In the genomic region with DNA sequence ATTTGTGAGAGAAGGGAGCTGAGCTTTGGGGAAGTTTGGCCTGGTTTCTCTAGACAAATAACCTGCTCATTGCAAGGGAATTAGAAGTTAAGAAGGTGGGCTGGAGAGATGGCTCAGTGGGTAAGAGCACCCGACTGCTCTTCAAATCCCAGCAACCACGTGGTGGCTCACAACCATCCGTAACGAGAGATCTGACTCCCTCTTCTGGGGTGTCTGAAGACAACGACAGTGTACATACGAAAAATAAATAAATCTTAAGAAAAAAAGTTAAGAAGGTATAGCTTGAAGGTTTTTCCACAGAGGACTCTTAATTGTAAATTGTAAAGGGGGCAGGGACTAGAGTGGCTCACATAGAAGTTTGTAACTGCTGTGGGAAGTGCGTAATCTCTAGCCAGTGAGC, we compare ENCODE assay signal across 8 mouse cellular contexts. TPM values are rescaled to one million over a fixed set of nuclear protein-coding genes. Genes with fewer than 3 reads are reported as not detected.
DNase-seq lines count a peak whose midpoint lies in the region; ATAC-seq and TF ChIP-seq lines count a peak whose summit lies in the region.

No protein-coding gene starts in this region.

- peak overlapping the region; percentile 94 for H3K27ac ChIP-seq in liver, adult 2 months (replicated peaks; ENCODE audit: insufficient read depth, low read depth, low read length)
- H3K27ac ChIP-seq in embryonic facial prominence, embryonic 14.5 days (replicated peaks; ENCODE audit: low read depth, low read length), result peak overlapping the region; percentile 100

- 67% methylated on average over 7 of the region's 7 CpGs for WGBS in liver, adult 2 months
- WGBS in embryonic facial prominence, embryonic 14.5 days, result 29% methylated on average over 7 of the region's 7 CpGs

- ATAC-seq in CD4-positive, CD25-positive, alpha-beta regulatory T cell, adult 4 months, result no peak
- no peak for ATAC-seq in embryonic facial prominence, embryonic 14.5 days (ENCODE audit: low read depth)

- H3K4me1 ChIP-seq in liver, adult 2 months (ENCODE audit: control insufficient read depth, insufficient read depth, low read length), result peaks cover 30% of the 10 kb centered on the region
- H3K4me1 ChIP-seq in embryonic facial prominence, embryonic 14.5 days (ENCODE audit: control insufficient read depth, insufficient read depth, low read length), result peaks cover 40% of the 10 kb centered on the region

- H3K4me3 ChIP-seq in liver, adult 2 months (ENCODE audit: insufficient read depth, low read depth, low read length), result no peak overlapping the region
- no peak overlapping the region for H3K4me3 ChIP-seq in embryonic facial prominence, embryonic 14.5 days (ENCODE audit: low read depth, low read length)

- H3K9ac ChIP-seq in liver, adult 2 months (ENCODE audit: low read depth, low read length), result no peak overlapping the region
- no peak overlapping the region for H3K9ac ChIP-seq in embryonic facial prominence, embryonic 14.5 days (ENCODE audit: low read depth, low read length)

- H3K9me3 ChIP-seq in embryonic facial prominence, embryonic 14.5 days (ENCODE audit: control insufficient read depth, low read length), result no peaks in the 10 kb centered on the region

- TF ChIP-seq POLR2A in liver, adult 2 months (IDR thresholded peaks at IDR 0.05; ENCODE audit: extremely low read depth, insufficient read depth, low read length), result no peak

- no peak for TF ChIP-seq CTCF in liver, adult 2 months (IDR thresholded peaks at IDR 0.05; ENCODE audit: low read depth, low read length)

- H3K36me3 ChIP-seq in liver, adult 2 months (ENCODE audit: control insufficient read depth, insufficient read depth, low read length), result peaks cover 14% of the 10 kb centered on the region
- H3K36me3 ChIP-seq in embryonic facial prominence, embryonic 14.5 days (ENCODE audit: control insufficient read depth, insufficient read depth, low read length), result peaks cover 20% of the 10 kb centered on the region

- peaks cover 4% of the 10 kb centered on the region; the same call in 1 of the 2 replicates for H3K79me2 ChIP-seq in liver, adult 2 months (ENCODE audit: control insufficient read depth, insufficient read depth, low read length)

- H3K4me2 ChIP-seq in embryonic facial prominence, embryonic 14.5 days (ENCODE audit: low read depth, low read length), result peak overlapping the region; percentile 52

- no peaks in the 10 kb centered on the region for H3K27me3 ChIP-seq in liver, adult 2 months (ENCODE audit: control insufficient read depth, insufficient read depth, low read length)
- H3K27me3 ChIP-seq in embryonic facial prominence, embryonic 14.5 days (replicated peaks; ENCODE audit: control insufficient read depth, insufficient read depth, low read length), result no peaks in the 10 kb centered on the region

- DNase-seq in CD4-positive, CD25-positive, alpha-beta regulatory T cell, adult 2 months (ENCODE audit: low read depth, low spot score), result peak; percentile 59
- no peak for DNase-seq in liver, adult 2 months (ENCODE audit: extremely low read depth, low read depth, low spot score)
- no peak for DNase-seq in liver
- DNase-seq in embryonic facial prominence, embryonic 14.5 days (ENCODE audit: low spot score), result no peak
- DNase-seq in naive thymus-derived CD4-positive, alpha-beta T cell, adult 2 months (ENCODE audit: low read depth), result peak; percentile 60
- DNase-seq in layer of hippocampus, adult 9-10 months (ENCODE audit: low spot score), result no peak
- no peak for DNase-seq in ovary, postnatal 14 days (ENCODE audit: low spot score)

RNA-seq across cellular contexts. Expression of gene Pnrc2, which starts 1.9 kb away (rescaled TPM):
- polyA plus RNA-seq in CD4-positive, CD25-positive, alpha-beta regulatory T cell, adult 4 months (2017; shearing (Covaris generic)), result 100 to 1,000 TPM; 206 to 221 TPM
- 37.3 and 56.5 TPM in 2 replicates for total RNA-seq in liver, adult 2 months (2014; rRNA removed)
- 6.7 and 12.2 TPM in 2 replicates for polyA plus RNA-seq in liver, adult 2 months (2012; rRNA removed)
- 158 and 162 TPM in 2 replicates for polyA plus RNA-seq in embryonic facial prominence, embryonic 14.5 days (2014; fragmentation: Nextera tagmentation; extraction: Ambion mirVana)

RNA-seq across cellular contexts. Expression of gene Cnr2, which starts 19.6 kb away (rescaled TPM):
- polyA plus RNA-seq in CD4-positive, CD25-positive, alpha-beta regulatory T cell, adult 4 months (2017; shearing (Covaris generic)), result 10 to 100 TPM in 1 of 2 experiments, 1 to 10 TPM in 1; 7.5 to 17.0 TPM
- 3.0 and 3.9 TPM in 2 replicates for total RNA-seq in liver, adult 2 months (2014; rRNA removed)
- 1.4 and 2.1 TPM in 2 replicates for polyA plus RNA-seq in liver, adult 2 months (2012; rRNA removed)
- polyA plus RNA-seq in embryonic facial prominence, embryonic 14.5 days (2014; fragmentation: Nextera tagmentation; extraction: Ambion mirVana), result 0.69 and 1.1 TPM in 2 replicates

RNA-seq across cellular contexts. Expression of gene Srsf10, which starts 20.0 kb away (rescaled TPM):
- 100 to 1,000 TPM; 195 to 208 TPM for polyA plus RNA-seq in CD4-positive, CD25-positive, alpha-beta regulatory T cell, adult 4 months (2017; shearing (Covaris generic))
- 32.9 and 37.0 TPM in 2 replicates for total RNA-seq in liver, adult 2 months (2014; rRNA removed)
- 31.3 and 36.4 TPM in 2 replicates for polyA plus RNA-seq in liver, adult 2 months (2012; rRNA removed)
- polyA plus RNA-seq in embryonic facial prominence, embryonic 14.5 days (2014; fragmentation: Nextera tagmentation; extraction: Ambion mirVana), result 212 and 235 TPM in 2 replicates

RNA-seq across cellular contexts. Expression of gene Fuca1, which starts 45.0 kb away (rescaled TPM):
- polyA plus RNA-seq in CD4-positive, CD25-positive, alpha-beta regulatory T cell, adult 4 months (2017; shearing (Covaris generic)), result 10 to 100 TPM; 83.9 to 95.9 TPM
- 45.7 and 46.4 TPM in 2 replicates for total RNA-seq in liver, adult 2 months (2014; rRNA removed)
- polyA plus RNA-seq in liver, adult 2 months (2012; rRNA removed), result 54.9 and 58.7 TPM in 2 replicates
- polyA plus RNA-seq in embryonic facial prominence, embryonic 14.5 days (2014; fragmentation: Nextera tagmentation; extraction: Ambion mirVana), result 70.2 and 79.5 TPM in 2 replicates

Comparison
In these comparisons a context has a peak if more than half of its experiments do, and no peak if none do; other contexts are left out.
1. DNase-seq: peak in CD4-positive, CD25-positive, alpha-beta regulatory T cell, adult 2 months (single experiment) and naive thymus-derived CD4-positive, alpha-beta T cell, adult 2 months (single experiment); none in liver, adult 2 months (single experiment), liver (single experiment), embryonic facial prominence, embryonic 14.5 days (single experiment), layer of hippocampus, adult 9-10 months (single experiment) and ovary, postnatal 14 days (single experiment).
2. RNA of gene Pnrc2, which starts 1.9 kb away (polyA plus RNA-seq): 206 to 221 TPM in CD4-positive, CD25-positive, alpha-beta regulatory T cell, adult 4 months and 158 to 162 TPM in embryonic facial prominence, embryonic 14.5 days; 6.7 to 12.2 TPM in liver, adult 2 months; every median in the first group is over 10 times any median in the second.